Mouse (Mus musculus) testis, adult 2 months (tissue): ENCODE measurements around the gene Sema6b. TPM values are rescaled to one million over a fixed set of nuclear protein-coding genes. Genes with fewer than 3 reads are reported as not detected.
A peak's percentile ranks its signal among the peaks of the same experiment; 100 is the strongest.
"Not testable (repeated sequence)": the region's sequence is repeated elsewhere in the genome, so short reads cannot be mapped to it uniquely, and the experiment has no call there.

Experiments used
- H3K27ac ChIP-seq: fragments of 200-500 bp; 2 replicates; pipeline ENCODE4 v1.5.1; 2012; ENCODE audit warnings: low read depth, low read length; ENCODE audit not compliant: control insufficient read depth, insufficient read depth
- H3K27me3 ChIP-seq: fragments of 200-500 bp; 2 replicates; pipeline ENCODE4 v1.6.1; 2012; ENCODE audit warnings: mild to moderate bottlenecking, low read length, moderate library complexity; ENCODE audit not compliant: control insufficient read depth, insufficient read depth
- H3K36me3 ChIP-seq: fragments of 200-500 bp; 2 replicates; pipeline ENCODE4 v1.6.1; 2012; ENCODE audit warnings: mild to moderate bottlenecking, low read length; ENCODE audit not compliant: control insufficient read depth, insufficient read depth
- H3K4me1 ChIP-seq: fragments of 200-500 bp; 2 replicates; pipeline ENCODE4 v1.6.1; 2012; ENCODE audit warnings: low read length; ENCODE audit not compliant: control insufficient read depth, insufficient read depth
- H3K4me3 ChIP-seq: fragments of 200-500 bp; 2 replicates; pipeline ENCODE4 v1.5.1; 2012; ENCODE audit warnings: low read depth, mild to moderate bottlenecking, low read length, moderate library complexity, mixed read lengths; ENCODE audit not compliant: control insufficient read depth
- CTCF ChIP-seq: fragments of 200-500 bp; IDR thresholded peaks from 2 replicates; pipeline ENCODE4 v1.5.1; 2012; ENCODE audit warnings: low read depth, mild to moderate bottlenecking, inconsistent platforms, low read length, moderate library complexity; ENCODE audit not compliant: control insufficient read depth, insufficient read depth, insufficient replicate concordance
- POLR2A ChIP-seq: fragments of 200-500 bp; IDR thresholded peaks from 2 replicates; pipeline ENCODE4 v1.6.1; 2012; ENCODE audit warnings: low read depth, mild to moderate bottlenecking, inconsistent platforms, low read length, moderate library complexity; ENCODE audit not compliant: control insufficient read depth
- polyA plus RNA-seq: library from polyadenylated mRNA; depleted of rRNA; stranded (reverse); fragments of >200 nt; gene quantifications from 2 replicates; pipeline ENCODE4 v1.2.3, GENCODE M21; 2012

Sema6b gene
- polyA plus RNA-seq, 1 experiment, result 0.28 TPM

- H3K4me1 ChIP-seq, result peaks cover 6% of the 10 kb centered on the region
- no peak overlapping the region for H3K4me3 ChIP-seq
- TF ChIP-seq CTCF (no peak), POLR2A (no peak)
- no peaks in the 10 kb centered on the region for H3K27me3 ChIP-seq
- H3K36me3 ChIP-seq, result no peaks in the 10 kb centered on the region
- H3K27ac ChIP-seq, result peak overlapping the region; percentile 81
These were observed 31.7 kb downstream of the Sema6b start for GRCm38 (mm10) chr17:56108334-56109044.

- TF ChIP-seq POLR2A, result no peak
- no peak for TF ChIP-seq CTCF
- no peak overlapping the region for H3K4me3 ChIP-seq
These were observed 32.4 kb downstream of the Sema6b start for GRCm38 (mm10) chr17:56107736-56108135.

GRCm38 (mm10) chr17:56106981-56107380 is 33.2 kb downstream of the Sema6b start:
- Histone ChIP-seq H3K27ac (no peak overlapping the region), H3K27me3 (no peaks in the 10 kb centered on the region), H3K4me1 (peaks cover 6% of the 10 kb centered on the region), H3K36me3 (no peaks in the 10 kb centered on the region; the same call in 1 of the 2 replicates), H3K4me3 (no peak overlapping the region)
- TF ChIP-seq POLR2A, result no peak
- no peak for TF ChIP-seq CTCF

More at GRCm38 (mm10) chr17:56107736-56108135, 32.4 kb downstream of the Sema6b start:
- no peaks in the 10 kb centered on the region; the same call in 1 of the 2 replicates for H3K36me3 ChIP-seq
- no peaks in the 10 kb centered on the region for H3K27me3 ChIP-seq
- no peak overlapping the region for H3K27ac ChIP-seq
- H3K4me1 ChIP-seq, result peaks cover 6% of the 10 kb centered on the region

DNA sequence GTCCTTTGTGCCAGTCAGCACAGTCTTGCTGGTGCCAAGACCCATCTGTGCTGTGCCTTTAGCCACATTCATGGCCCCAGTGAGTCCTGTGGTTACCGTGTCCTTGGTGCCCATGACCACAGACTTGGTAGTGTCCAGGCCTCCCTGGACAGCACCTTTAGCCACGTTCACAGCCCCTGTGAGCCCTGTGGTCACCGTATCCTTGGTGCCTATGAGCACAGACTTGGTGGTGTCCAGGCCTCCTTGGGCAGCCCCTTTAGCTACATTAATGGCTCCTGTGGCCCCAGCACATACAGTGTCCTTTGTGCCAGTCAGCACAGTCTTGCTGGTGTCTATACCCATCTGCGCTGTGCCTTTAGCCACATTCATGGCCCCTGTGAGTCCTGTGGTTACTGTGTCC is 33.7 kb downstream of the Sema6b start:
- not testable (repeated sequence) for H3K27ac ChIP-seq, H3K36me3 ChIP-seq, H3K27me3 ChIP-seq, H3K4me1 ChIP-seq, H3K4me3 ChIP-seq

DNA sequence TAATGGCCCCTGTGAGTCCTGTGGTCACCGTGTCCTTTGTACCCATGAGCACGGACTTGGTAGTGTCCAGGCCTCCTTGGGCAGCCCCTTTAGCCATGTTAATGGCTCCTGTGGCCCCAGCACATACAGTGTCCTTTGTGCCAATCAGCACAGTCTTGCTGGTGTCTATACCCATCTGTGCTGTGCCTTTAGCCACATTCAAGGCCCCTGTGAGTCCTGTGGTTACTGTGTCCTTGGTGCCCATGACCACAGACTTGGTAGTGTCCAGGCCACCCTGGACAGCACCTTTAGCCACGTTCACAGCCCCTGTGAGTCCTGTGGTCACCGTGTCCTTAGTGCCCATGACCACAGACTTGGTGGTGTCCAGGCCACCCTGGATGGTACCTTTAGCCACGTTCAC is 35.3 kb downstream of the Sema6b start:
- not testable (repeated sequence) for H3K27me3 ChIP-seq, H3K27ac ChIP-seq, H3K4me1 ChIP-seq, H3K36me3 ChIP-seq, H3K4me3 ChIP-seq

DNA sequence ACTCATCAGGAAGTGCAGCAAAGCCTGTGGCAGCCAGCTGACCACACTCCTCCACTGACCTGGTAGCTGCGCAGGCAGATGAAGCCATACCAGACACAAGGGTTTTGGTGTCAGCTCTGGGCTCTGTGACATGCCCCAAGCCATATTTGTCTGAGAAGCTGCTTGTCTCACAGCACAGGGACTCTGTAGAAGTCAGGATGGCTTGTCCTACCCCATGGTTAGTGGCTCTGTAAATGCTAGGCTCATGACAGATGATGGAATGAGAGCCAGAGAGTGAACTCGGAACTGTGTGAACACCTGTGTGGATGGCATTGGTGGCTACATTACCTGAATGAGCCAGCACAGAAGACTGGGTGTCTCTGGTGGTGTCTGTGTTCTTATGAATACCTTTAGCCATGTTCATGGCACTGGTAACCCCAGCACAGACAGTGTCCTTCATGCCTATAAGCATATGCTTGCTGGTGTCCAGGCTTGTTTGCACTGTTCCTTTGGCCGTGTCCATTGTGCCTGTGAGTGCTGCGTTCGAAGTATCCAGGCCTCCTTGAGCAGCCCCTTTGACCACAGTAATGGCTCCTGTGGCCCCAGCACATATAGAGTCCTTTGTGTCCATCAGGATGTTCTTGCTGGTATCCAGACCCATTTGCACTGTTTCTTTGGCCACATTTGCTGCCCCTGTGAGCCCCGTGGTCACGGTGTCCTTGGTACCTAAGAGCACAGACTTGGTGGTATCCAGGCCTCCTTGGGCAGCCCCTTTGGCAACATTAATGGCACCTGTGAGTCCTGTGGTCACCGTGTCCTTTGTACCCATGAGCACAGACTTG is 36.5 kb downstream of the Sema6b start:
- TF ChIP-seq POLR2A, result no peak
- no peak for TF ChIP-seq CTCF
- H3K36me3 ChIP-seq, result peaks cover 2% of the 10 kb centered on the region
- no peaks in the 10 kb centered on the region for H3K4me1 ChIP-seq
- no peak overlapping the region for H3K4me3 ChIP-seq
- H3K27ac ChIP-seq, result no peak overlapping the region
- no peaks in the 10 kb centered on the region for H3K27me3 ChIP-seq

- Histone ChIP-seq H3K4me1 (no peaks in the 10 kb centered on the region), H3K4me3 (no peak overlapping the region), H3K36me3 (peaks cover 2% of the 10 kb centered on the region), H3K27ac (no peak overlapping the region), H3K27me3 (no peaks in the 10 kb centered on the region)
- no peak for TF ChIP-seq CTCF
- TF ChIP-seq POLR2A, result no peak
These were observed 37.2 kb downstream of the Sema6b start for GRCm38 (mm10) chr17:56102927-56103326.
